Mouse (Mus musculus) A20 (cell line): Measurements from ENCODE around the gene Zfp687.

Experiments used
- DNase-seq: peaks from one replicate; pipeline ENCODE4 v3.0.0-alpha.2; 2011; ENCODE audit warnings: low read depth, low spot score

Zfp687 gene

DNA sequence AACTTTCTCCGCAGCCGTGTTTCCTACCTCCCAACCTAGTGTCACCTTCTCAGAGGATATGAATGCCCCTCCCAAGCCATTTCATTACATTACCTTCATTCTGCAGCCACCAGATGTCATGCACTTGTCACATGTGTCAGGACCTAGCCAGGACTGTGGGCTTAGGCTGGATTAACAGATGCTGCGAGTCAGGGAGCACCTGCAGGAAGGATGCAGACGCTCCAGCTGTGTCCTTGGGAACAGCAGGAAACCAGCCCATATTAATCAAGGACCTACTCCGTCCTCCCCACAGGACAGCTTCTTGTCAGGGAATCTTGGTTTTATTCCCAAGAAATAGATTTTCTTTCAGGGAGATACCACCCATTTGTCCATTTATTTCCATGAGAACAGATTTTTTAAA lies 54.9 kb downstream of the Zfp687 start:
- DNase-seq = no peak

DNA sequence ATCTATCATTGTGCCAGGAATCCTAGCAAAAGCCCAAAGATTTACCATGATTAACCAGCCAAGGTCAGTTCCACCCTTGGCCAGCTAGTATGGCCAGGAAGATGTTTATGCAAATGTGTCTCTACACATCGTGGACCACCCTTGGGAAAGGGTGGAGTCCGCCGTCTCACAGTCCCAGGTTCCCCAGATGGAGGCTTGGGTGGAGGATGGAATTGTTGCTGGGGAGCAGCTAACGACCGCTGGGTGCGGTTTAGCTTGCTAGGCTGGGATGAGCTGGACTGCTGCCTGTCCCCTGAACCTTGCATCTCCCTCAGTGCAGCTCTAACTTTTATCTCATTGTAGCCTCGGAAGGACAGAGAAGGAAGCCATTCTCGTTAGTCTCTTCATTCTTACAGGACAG lies 55.4 kb downstream of the Zfp687 start:
- DNase-seq = no peak

DNA sequence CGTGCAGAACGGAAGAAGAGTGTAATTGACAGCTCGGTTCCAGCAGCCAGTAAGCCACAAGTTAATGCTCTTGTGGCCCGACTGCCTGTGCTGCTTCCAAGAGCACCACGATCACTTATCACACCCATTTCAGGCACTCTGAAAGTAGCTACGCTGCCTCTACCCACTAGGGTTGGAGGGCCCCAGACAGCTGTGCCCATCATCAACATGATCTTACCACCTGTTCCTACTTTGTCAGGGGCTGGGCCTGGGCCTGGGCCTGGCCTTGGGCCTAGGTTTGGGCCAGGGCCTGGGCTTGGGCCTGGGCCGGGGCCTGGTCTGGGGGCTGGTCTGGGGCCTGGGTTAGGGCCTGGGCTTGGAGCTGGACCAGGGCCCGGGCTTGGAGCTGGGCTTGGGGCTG lies 57.0 kb downstream of the Zfp687 start:
- DNase-seq = no peak
